26 mouse cellular contexts compared by ENCODE assay signal in the genomic region with DNA sequence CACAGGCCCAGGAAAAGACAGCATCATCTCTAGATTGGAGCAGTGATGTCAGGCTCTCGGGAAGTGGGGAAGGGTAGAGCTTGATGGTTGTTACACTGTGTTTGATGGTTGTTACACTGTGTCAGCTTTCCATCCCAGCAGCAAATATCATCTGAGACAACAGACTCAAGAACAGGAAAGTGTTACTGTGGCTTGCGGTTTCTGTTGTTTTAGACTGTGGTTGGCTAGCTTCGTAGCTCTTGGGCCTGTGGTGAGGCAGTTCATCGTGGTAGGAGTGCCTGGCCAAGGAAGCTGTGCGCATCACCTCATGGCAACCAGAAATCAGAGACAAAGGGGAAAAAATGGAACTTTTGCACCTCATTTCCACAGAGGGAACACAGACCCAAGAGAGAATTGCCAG. TPM values are rescaled to one million over a fixed set of nuclear protein-coding genes. Genes with fewer than 3 reads are reported as not detected.
"Had no signal": no experiment of that assay in that cellular context is flagged by ENCODE, and none has a peak within 500 bp of the region (broad histone marks: within the 10 kb centered on the region; RNA-seq: fewer than 3 reads in every experiment).

No protein-coding gene starts in this region.

- ATAC-seq: liver, postnatal 0 days; lung, postnatal 0 days; midbrain, embryonic 13.5 days; midbrain, embryonic 16.5 days had no signal

- H3K4me2 ChIP-seq: kidney, embryonic 15.5 days; limb, embryonic 12.5 days; limb, embryonic 15.5 days; liver, embryonic 11.5 days; lung, embryonic 14.5 days; midbrain, embryonic 13.5 days; neural tube, embryonic 12.5 days; neural tube, embryonic 15.5 days had no signal

- H3K36me3 ChIP-seq: kidney, embryonic 15.5 days; limb, embryonic 12.5 days; limb, embryonic 15.5 days; midbrain, embryonic 10.5 days; midbrain, embryonic 13.5 days; neural tube, embryonic 12.5 days; neural tube, embryonic 15.5 days had no signal

- H3K27ac ChIP-seq: kidney, embryonic 15.5 days; limb, embryonic 12.5 days; limb, embryonic 15.5 days; liver, embryonic 14.5 days; macrophage; midbrain, embryonic 10.5 days; midbrain, embryonic 13.5 days; neural tube, embryonic 12.5 days; neural tube, embryonic 15.5 days; stomach, postnatal 0 days had no signal

- H3K4me1 ChIP-seq: kidney, embryonic 15.5 days; limb, embryonic 12.5 days; limb, embryonic 15.5 days; midbrain, embryonic 10.5 days; midbrain, embryonic 13.5 days; neural tube, embryonic 12.5 days; neural tube, embryonic 15.5 days had no signal

- H3K9me3 ChIP-seq: kidney, embryonic 15.5 days; megakaryocyte, embryonic 14.5 days; midbrain, embryonic 13.5 days; neural tube, embryonic 12.5 days; neural tube, embryonic 15.5 days had no signal

- H3K27me3 ChIP-seq: limb, embryonic 15.5 days had no signal

- H3K4me3 ChIP-seq: kidney, embryonic 15.5 days; limb, embryonic 12.5 days; limb, embryonic 15.5 days; megakaryocyte, embryonic 14.5 days; midbrain, embryonic 10.5 days; midbrain, embryonic 13.5 days; neural tube, embryonic 12.5 days; neural tube, embryonic 15.5 days had no signal

- H3K9ac ChIP-seq: kidney, embryonic 15.5 days; limb, embryonic 12.5 days; limb, embryonic 15.5 days; liver, embryonic 14.5 days; liver, postnatal 0 days; lung, embryonic 14.5 days; midbrain, embryonic 13.5 days; neural tube, embryonic 12.5 days; neural tube, embryonic 15.5 days had no signal

- DNase-seq: kidney, adult 8-10 months; kidney, postnatal 10 days; kidney, postnatal 36 days; left cerebral cortex, postnatal 4 days; liver, postnatal 0 days; lung, embryonic 14.5 days; right cerebral cortex, adult 18-20 months; right cerebral cortex, postnatal 14 days; right cerebral cortex, postnatal 4 days; thymus, adult 18-20 months; thymus, postnatal 14 days; thymus, postnatal 4 days had no signal

RNA-seq across cellular contexts. Expression of a gene that starts 38.9 kb away (rescaled TPM):
- polyA plus RNA-seq: liver, embryonic 11.5 days; liver, embryonic 14.5 days; macrophage had no signal
